8 mouse cellular contexts compared by ENCODE assay signal in genomic region chr7:58843767-58844445, GRCm38 (mm10).
A peak's percentile ranks its signal among the peaks of the same experiment; 100 is the strongest.
DNase-seq lines count a peak whose midpoint lies in the region; ATAC-seq and TF ChIP-seq lines count a peak whose summit lies in the region.

No protein-coding gene starts in this region.

- H3K36me3 ChIP-seq in forebrain, postnatal 0 days (ENCODE audit: insufficient read depth): no peaks in the 10 kb centered on the region
- H3K36me3 ChIP-seq in liver, adult 2 months (ENCODE audit: control insufficient read depth, insufficient read depth, low read length): no peaks in the 10 kb centered on the region
- no peaks in the 10 kb centered on the region for H3K36me3 ChIP-seq in midbrain, embryonic 16.5 days (ENCODE audit: control insufficient read depth, insufficient read depth, low read length)
- H3K36me3 ChIP-seq in stomach, embryonic 15.5 days: no peaks in the 10 kb centered on the region

- DNase-seq in cerebellum, adult 8-10 months: peak; percentile 82
- DNase-seq in forebrain, postnatal 0 days: peak; percentile 95
- peak; percentile 88 to 92 for DNase-seq in heart, postnatal 10 days
- DNase-seq in kidney, postnatal 25 days: peak; percentile 59 to 66
- DNase-seq in liver, adult 2 months (ENCODE audit: extremely low read depth, low read depth, low spot score): peak; percentile 8

- H3K27me3 ChIP-seq in forebrain, postnatal 0 days (ENCODE audit: insufficient read depth, low read length): no peaks in the 10 kb centered on the region
- H3K27me3 ChIP-seq in liver, adult 2 months (ENCODE audit: control insufficient read depth, insufficient read depth, low read length): no peaks in the 10 kb centered on the region
- no peaks in the 10 kb centered on the region for H3K27me3 ChIP-seq in midbrain, embryonic 16.5 days (ENCODE audit: control insufficient read depth, insufficient read depth, low read depth, low read length)
- no peaks in the 10 kb centered on the region for H3K27me3 ChIP-seq in stomach, embryonic 15.5 days (replicated peaks)

- peak overlapping the region; percentile 42; the same call in 1 of the 2 replicates for H3K9ac ChIP-seq in forebrain, postnatal 0 days
- H3K9ac ChIP-seq in liver, adult 2 months (ENCODE audit: low read depth, low read length): no peak overlapping the region
- peak overlapping the region; percentile 61 for H3K9ac ChIP-seq in midbrain, embryonic 16.5 days (ENCODE audit: low read depth, low read length)
- H3K9ac ChIP-seq in stomach, embryonic 15.5 days: no peak overlapping the region

- 1% methylated on average over 9 of the region's 9 CpGs for WGBS in forebrain, postnatal 0 days
- 9% methylated on average over 9 of the region's 9 CpGs for WGBS in liver, adult 2 months
- under 1% methylated on average over 9 of the region's 9 CpGs for WGBS in midbrain, embryonic 16.5 days
- under 1% methylated on average over 9 of the region's 9 CpGs for WGBS in stomach, embryonic 15.5 days

- TF ChIP-seq CTCF in forebrain, postnatal 0 days (IDR thresholded peaks at IDR 0.05; ENCODE audit: low read depth): 0 out of 2 replicates have a peak, but pooled peaks have one; percentile 19
- no peak for TF ChIP-seq CTCF in liver, adult 2 months (IDR thresholded peaks at IDR 0.05; ENCODE audit: low read depth, low read length)

- H3K4me2 ChIP-seq in forebrain, postnatal 0 days (ENCODE audit: low read depth): peak overlapping the region; percentile 38
- peak overlapping the region; percentile 52 for H3K4me2 ChIP-seq in midbrain, embryonic 16.5 days (ENCODE audit: low read length)
- H3K4me2 ChIP-seq in stomach, embryonic 15.5 days: peak overlapping the region; percentile 40

- ATAC-seq in CD4-positive, CD25-positive, alpha-beta regulatory T cell, adult 4 months: peak; percentile 82
- ATAC-seq in forebrain, postnatal 0 days: peak; percentile 98
- peak; percentile 97 for ATAC-seq in midbrain, embryonic 16.5 days
- peak; percentile 93 for ATAC-seq in stomach, embryonic 15.5 days (ENCODE audit: insufficient read depth, low FRiP score, low read depth)

- no peaks in the 10 kb centered on the region for H3K9me3 ChIP-seq in forebrain, postnatal 0 days (ENCODE audit: low read length)
- H3K9me3 ChIP-seq in midbrain, embryonic 16.5 days (replicated peaks; ENCODE audit: control insufficient read depth, low read length, poor library complexity, severe bottlenecking): no peaks in the 10 kb centered on the region
- H3K9me3 ChIP-seq in stomach, embryonic 15.5 days: no peaks in the 10 kb centered on the region

- peak overlapping the region; percentile 96 for H3K27ac ChIP-seq in forebrain, postnatal 0 days (ENCODE audit: low read depth, low read length)
- no peak overlapping the region for H3K27ac ChIP-seq in liver, adult 2 months (replicated peaks; ENCODE audit: insufficient read depth, low read depth, low read length)
- H3K27ac ChIP-seq in midbrain, embryonic 16.5 days (ENCODE audit: low read length): peak overlapping the region; percentile 98
- peak overlapping the region; percentile 82 for H3K27ac ChIP-seq in stomach, embryonic 15.5 days

- H3K79me2 ChIP-seq in liver, adult 2 months (ENCODE audit: control insufficient read depth, insufficient read depth, low read length): no peaks in the 10 kb centered on the region

- 0 out of 2 replicates have a peak overlapping the region, but pooled peaks have one; percentile 11 for H3K4me3 ChIP-seq in forebrain, postnatal 0 days (ENCODE audit: low read depth, low read length)
- no peak overlapping the region for H3K4me3 ChIP-seq in liver, adult 2 months (ENCODE audit: insufficient read depth, low read depth, low read length)
- peak overlapping the region; percentile 9; the same call in 1 of the 2 replicates for H3K4me3 ChIP-seq in midbrain, embryonic 16.5 days (ENCODE audit: low read depth, low read length)
- peak overlapping the region; percentile 13 for H3K4me3 ChIP-seq in stomach, embryonic 15.5 days (replicated peaks)

- intact Hi-C loops in heart, postnatal 10 days (cut with DNase I): loop anchor here (2.0 kb wide), 1 partner anchor 77 kb away; no protein-coding TSS in a partner anchor

- TF ChIP-seq POLR2A in liver, adult 2 months (IDR thresholded peaks at IDR 0.05; ENCODE audit: extremely low read depth, insufficient read depth, low read length): no peak

- H3K4me1 ChIP-seq in forebrain, postnatal 0 days (ENCODE audit: insufficient read depth): peaks cover 28% of the 10 kb centered on the region
- H3K4me1 ChIP-seq in liver, adult 2 months (ENCODE audit: control insufficient read depth, insufficient read depth, low read length): peaks cover 2% of the 10 kb centered on the region; the same call in 1 of the 2 replicates
- peaks cover 30% of the 10 kb centered on the region for H3K4me1 ChIP-seq in midbrain, embryonic 16.5 days (ENCODE audit: control insufficient read depth, insufficient read depth, low read length)
- peaks cover 11% of the 10 kb centered on the region; the same call in 1 of the 2 replicates for H3K4me1 ChIP-seq in stomach, embryonic 15.5 days

Comparison
In these comparisons a context has a peak if more than half of its experiments do, and no peak if none do; other contexts are left out.
1. DNase-seq: peak in every context shown above with its lines; median percentile 95 in forebrain, postnatal 0 days; 90 in heart, postnatal 10 days; 82 in cerebellum, adult 8-10 months; 62 in kidney, postnatal 25 days; 8 in liver, adult 2 months.
2. H3K9ac ChIP-seq: peak in forebrain, postnatal 0 days (single experiment) and midbrain, embryonic 16.5 days (single experiment); none in liver, adult 2 months (single experiment) and stomach, embryonic 15.5 days (single experiment).
3. Peak in every context shown above with its lines, with median percentiles within 50 percentile points of each other: ATAC-seq and H3K4me2 ChIP-seq.